Mouse (Mus musculus): Measurements from ENCODE around the gene Chid1.

Gene Chid1

GRCm38 (mm10) chr7:141539556-141540311 is at the start of gene Chid1:
Gene Chid1 (minus strand): TSS chr7:141539857.
- in situ Hi-C loops (cut with MseI, MboI), result no loop called here

- in situ Hi-C loops (cut with MseI, MboI), result no loop called here
These were observed 49.2 kb upstream of the Chid1 start for GRCm38 (mm10) chr7:141588890-141589289.

- in situ Hi-C loops (cut with MseI, MboI), result no loop called here
These were observed 46.2 kb upstream of the Chid1 start for GRCm38 (mm10) chr7:141585881-141586280.

GRCm38 (mm10) chr7:141585288-141585687 is 45.6 kb upstream of the Chid1 start:
- in situ Hi-C loops (cut with MseI, MboI), result no loop called here

- in situ Hi-C loops (cut with MseI, MboI), result no loop called here
These were observed 44.6 kb upstream of the Chid1 start for GRCm38 (mm10) chr7:141584048-141584841.

GRCm38 (mm10) chr7:141581323-141581722 is 41.7 kb upstream of the Chid1 start:
- in situ Hi-C loops (cut with MseI, MboI), result no loop called here

GRCm38 (mm10) chr7:141578943-141579342 is 39.3 kb upstream of the Chid1 start:
- in situ Hi-C loops (cut with MseI, MboI), result no loop called here

GRCm38 (mm10) chr7:141578511-141578910 is 38.9 kb upstream of the Chid1 start:
- in situ Hi-C loops (cut with MseI, MboI), result no loop called here

- in situ Hi-C loops (cut with MseI, MboI), result no loop called here
These were observed 38.1 kb upstream of the Chid1 start for GRCm38 (mm10) chr7:141577801-141578200.

- in situ Hi-C loops (cut with MseI, MboI), result no loop called here
These were observed 35.8 kb upstream of the Chid1 start for GRCm38 (mm10) chr7:141575481-141575880.

- in situ Hi-C loops (cut with MseI, MboI), result no loop called here
These were observed 34.4 kb upstream of the Chid1 start for GRCm38 (mm10) chr7:141574041-141574440.

- in situ Hi-C loops (cut with MseI, MboI), result no loop called here
These were observed 31.1 kb upstream of the Chid1 start for GRCm38 (mm10) chr7:141570625-141571295.

- in situ Hi-C loops (cut with MseI, MboI), result no loop called here
These were observed 30.3 kb upstream of the Chid1 start for GRCm38 (mm10) chr7:141569916-141570315.

- in situ Hi-C loops (cut with MseI, MboI), result no loop called here
These were observed 29.7 kb upstream of the Chid1 start for GRCm38 (mm10) chr7:141569283-141569803.

GRCm38 (mm10) chr7:141566587-141566986 is 26.9 kb upstream of the Chid1 start:
- in situ Hi-C loops (cut with MseI, MboI), result no loop called here

- in situ Hi-C loops (cut with MseI, MboI), result no loop called here
These were observed 24.9 kb upstream of the Chid1 start for GRCm38 (mm10) chr7:141564561-141564960.

GRCm38 (mm10) chr7:141562852-141563427 is 23.3 kb upstream of the Chid1 start:
- in situ Hi-C loops (cut with MseI, MboI), result no loop called here

- in situ Hi-C loops (cut with MseI, MboI), result no loop called here
These were observed 22.8 kb upstream of the Chid1 start for GRCm38 (mm10) chr7:141562421-141562851.

- in situ Hi-C loops (cut with MseI, MboI), result no loop called here
These were observed 22.2 kb upstream of the Chid1 start, which contains the start of gene Ap2a2 for GRCm38 (mm10) chr7:141561682-141562391. Gene Ap2a2 (plus strand): TSS chr7:141562173.

GRCm38 (mm10) chr7:141560471-141560870 is 20.8 kb upstream of the Chid1 start:
- in situ Hi-C loops (cut with MseI, MboI), result no loop called here
